Mouse (Mus musculus): ENCODE results near the gene Ppfia3.

GRCm38 (mm10) chr7:45334605-45335004 is 32.2 kb downstream of the Ppfia3 start:
- no peak for TF ChIP-seq ZC3H11A (IDR thresholded peaks at IDR 0.05; ENCODE audit: borderline replicate concordance, low read depth, low read length)
- TF ChIP-seq CHD2 (IDR thresholded peaks at IDR 0.05; ENCODE audit: low read depth, low read length): no peak
- TF ChIP-seq ZNF384 (IDR thresholded peaks at IDR 0.05; ENCODE audit: low read depth, low read length): no peak
